Mouse (Mus musculus) hindbrain, embryonic 10.5 days (tissue): ENCODE results near the gene Lrrc1. TPM values are rescaled to one million over a fixed set of nuclear protein-coding genes. Genes with fewer than 3 reads are reported as not detected.

Experiments used
- DNase-seq: peaks from one replicate; pipeline ENCODE4 v3.0.0-alpha.2; 2017; ENCODE audit warnings: low spot score
- H3K27ac ChIP-seq: fragments of 300-500 bp; sonication (generic); 2 replicates; pipeline ENCODE4 v1.5.1; 2016; ENCODE audit warnings: mild to moderate bottlenecking, moderate library complexity
- H3K27me3 ChIP-seq: fragments of 300-500 bp; sonication (generic); 2 replicates; pipeline ENCODE4 v1.6.1; 2016; ENCODE audit warnings: mild to moderate bottlenecking; ENCODE audit not compliant: poor library complexity, insufficient read depth, severe bottlenecking
- H3K36me3 ChIP-seq: fragments of 300-500 bp; sonication (generic); 2 replicates; pipeline ENCODE4 v1.6.1; 2016; ENCODE audit warnings: mild to moderate bottlenecking, moderate library complexity
- H3K4me1 ChIP-seq: fragments of 300-500 bp; sonication (generic); replicated peaks from 2 replicates; pipeline ENCODE4 v1.6.1; 2016; ENCODE audit warnings: mild to moderate bottlenecking
- H3K4me3 ChIP-seq: fragments of 300-500 bp; sonication (generic); 2 replicates; pipeline ENCODE4 v1.5.1; 2016; ENCODE audit warnings: mild to moderate bottlenecking, moderate library complexity
- H3K9me3 ChIP-seq: fragments of 300-500 bp; sonication (generic); 2 replicates; pipeline ENCODE4 v1.6.1; 2016; ENCODE audit warnings: mild to moderate bottlenecking, moderate library complexity
- WGBS: fragments of 180-500 bp; shearing (Covaris S2); methylation state at CpG from one replicate; pipeline ENCODE4 v1.1.7; 2016; 5-methylcytosine and 5-hydroxymethylcytosine counted together
- polyA plus RNA-seq: library from polyadenylated mRNA; unstranded; fragments of >200 nt; fragmentation: Nextera tagmentation; extraction: Ambion mirVana; gene quantifications from 2 replicates; pipeline ENCODE4 v1.2.1, GENCODE M21; 2016

Lrrc1 gene
- polyA plus RNA-seq, 1 experiment from 2014 or later = 8.0 TPM

DNA sequence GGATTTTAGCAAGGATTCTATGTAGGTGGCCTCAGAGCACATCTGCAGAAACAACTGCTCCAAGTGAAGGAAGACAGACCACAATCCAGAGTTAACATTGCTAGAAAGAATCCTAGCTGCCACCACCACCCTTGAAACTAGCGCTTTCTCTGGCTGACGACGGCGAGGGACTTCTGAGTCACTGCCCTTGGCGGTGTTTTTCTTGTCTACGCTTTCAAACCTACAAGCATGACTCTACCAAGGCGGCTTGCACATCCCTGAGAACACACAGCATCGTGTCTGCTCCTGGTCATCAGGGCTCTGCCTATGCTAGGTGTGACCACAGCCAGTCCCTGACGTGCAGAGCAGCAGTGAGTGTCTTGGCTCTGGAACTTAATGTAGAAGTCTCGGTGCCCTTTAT, 59.9 kb downstream of the Lrrc1 start:
- no peaks in the 10 kb centered on the region for H3K36me3 ChIP-seq
- no peaks in the 10 kb centered on the region for H3K27me3 ChIP-seq
- H3K9me3 ChIP-seq = no peaks in the 10 kb centered on the region
- no peak overlapping the region for H3K27ac ChIP-seq
- H3K4me3 ChIP-seq = no peak overlapping the region
- no peak for DNase-seq
- H3K4me1 ChIP-seq = peaks cover 35% of the 10 kb centered on the region
- 92% methylated on average over 10 of the region's 10 CpGs for WGBS

DNA sequence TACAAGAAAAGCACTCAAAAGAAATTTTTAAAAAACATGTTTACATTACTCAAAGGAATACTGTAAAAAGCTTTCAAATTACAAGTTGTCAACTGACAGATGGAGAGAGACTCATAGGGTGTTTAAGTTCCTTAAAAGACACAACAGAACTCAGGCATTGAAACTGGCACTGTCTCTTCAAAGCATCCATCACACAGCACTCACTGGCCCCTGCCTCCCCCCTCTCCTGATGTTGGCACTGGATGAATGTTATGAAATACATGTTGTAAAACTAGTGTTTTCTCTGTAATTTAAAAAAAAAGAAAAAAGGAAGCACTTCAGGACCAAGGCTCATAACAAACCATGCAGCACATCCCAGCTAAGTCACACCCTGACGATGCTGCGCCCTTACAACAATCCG, 61.1 kb downstream of the Lrrc1 start:
- 96% methylated on average over 3 of the region's 3 CpGs for WGBS
- no peaks in the 10 kb centered on the region for H3K36me3 ChIP-seq
- H3K4me3 ChIP-seq = no peak overlapping the region
- H3K27me3 ChIP-seq = no peaks in the 10 kb centered on the region
- no peak for DNase-seq
- H3K9me3 ChIP-seq = no peaks in the 10 kb centered on the region
- no peak overlapping the region for H3K27ac ChIP-seq
- peaks cover 47% of the 10 kb centered on the region for H3K4me1 ChIP-seq

DNA sequence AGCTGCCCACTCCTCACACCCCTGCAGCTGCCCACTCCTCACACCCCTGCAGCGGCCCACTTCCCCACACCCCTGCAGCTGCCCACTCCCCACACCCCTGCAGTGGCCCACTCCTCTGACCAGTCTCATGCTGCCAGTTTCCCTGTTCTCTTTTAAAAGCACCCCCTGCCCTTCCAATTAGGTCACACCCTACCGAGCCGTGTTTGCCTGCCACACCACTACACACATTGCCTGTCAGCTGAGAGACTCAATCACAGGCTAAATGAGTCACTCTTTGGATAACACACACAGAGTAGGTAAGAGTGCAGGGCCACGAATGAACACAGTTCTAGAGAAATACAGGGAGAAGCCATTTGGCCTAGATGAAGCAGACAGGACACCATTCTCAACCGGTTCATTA, 62.4 kb downstream of the Lrrc1 start:
- H3K4me3 ChIP-seq = no peak overlapping the region
- no peaks in the 10 kb centered on the region for H3K36me3 ChIP-seq
- no peak for DNase-seq
- H3K27me3 ChIP-seq = no peaks in the 10 kb centered on the region
- H3K27ac ChIP-seq = no peak overlapping the region
- WGBS = 71% methylated on average over 5 of the region's 5 CpGs
- H3K9me3 ChIP-seq = no peaks in the 10 kb centered on the region
- peaks cover 60% of the 10 kb centered on the region for H3K4me1 ChIP-seq

DNA sequence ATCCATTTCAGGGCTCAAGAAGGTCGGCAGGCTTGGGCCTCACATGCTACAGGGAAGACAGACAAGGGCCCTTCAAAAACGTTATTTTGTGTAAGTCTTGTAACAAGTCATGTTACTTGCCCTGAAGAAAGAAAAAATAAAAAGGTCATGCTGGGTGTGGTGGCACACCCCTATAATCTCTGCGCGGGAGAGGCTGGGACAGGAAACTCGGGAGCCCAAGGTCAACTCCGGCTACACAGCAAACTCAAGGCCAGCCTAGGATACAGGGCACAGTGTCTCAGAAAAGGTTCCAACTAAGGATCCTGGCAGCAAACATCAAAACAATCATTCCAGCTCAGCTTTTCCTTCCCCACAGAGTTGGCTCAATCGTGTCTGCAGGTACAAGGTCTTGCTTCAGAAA, 63.3 kb downstream of the Lrrc1 start:
- Histone ChIP-seq H3K27me3 (no peaks in the 10 kb centered on the region), H3K27ac (peak overlapping the region; percentile 35; the same call in 1 of the 2 replicates), H3K4me3 (no peak overlapping the region), H3K4me1 (peaks cover 69% of the 10 kb centered on the region), H3K36me3 (no peaks in the 10 kb centered on the region), H3K9me3 (no peaks in the 10 kb centered on the region)
- 70% methylated on average over 7 of the region's 7 CpGs for WGBS
- no peak for DNase-seq

DNA sequence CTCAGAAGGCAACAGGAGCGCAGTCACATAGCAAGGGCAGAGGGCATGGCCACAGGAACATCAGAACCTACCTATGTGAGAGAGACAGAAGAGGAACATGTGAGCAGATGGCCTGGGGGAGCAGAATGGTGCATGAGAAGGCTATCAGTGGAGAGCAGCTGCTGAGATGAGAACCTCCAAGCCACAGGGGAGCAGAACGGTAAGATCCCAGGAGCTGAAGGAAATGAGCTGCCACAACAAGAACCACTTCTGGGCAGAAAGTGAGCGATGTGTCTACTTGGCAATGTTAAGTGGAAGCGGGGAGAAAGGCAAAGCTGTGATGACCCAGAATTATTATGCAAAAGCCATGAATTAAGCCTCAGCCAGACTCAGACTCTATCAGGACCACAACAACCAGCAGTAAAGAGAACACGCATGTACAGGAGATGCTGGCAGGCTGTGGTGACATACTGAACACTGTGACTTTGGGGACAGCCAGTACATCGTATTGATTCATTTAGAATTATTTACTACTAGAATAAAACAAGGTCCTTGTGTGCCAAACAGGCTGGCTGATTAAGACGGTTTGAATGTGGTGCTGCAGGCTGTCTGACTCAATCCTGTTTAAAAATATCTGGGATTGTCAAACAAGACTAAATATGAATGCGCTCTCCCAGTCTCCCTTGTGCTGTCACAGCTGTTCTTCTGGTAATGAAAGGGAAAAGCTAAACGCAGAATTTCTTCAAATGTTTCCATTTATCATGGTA, 63.9 kb downstream of the Lrrc1 start:
- peaks cover 66% of the 10 kb centered on the region for H3K4me1 ChIP-seq
- DNase-seq = no peak
- H3K4me3 ChIP-seq = no peak overlapping the region
- no peaks in the 10 kb centered on the region for H3K36me3 ChIP-seq
- H3K27me3 ChIP-seq = no peaks in the 10 kb centered on the region
- no peaks in the 10 kb centered on the region for H3K9me3 ChIP-seq
- peak overlapping the region; percentile 46 for H3K27ac ChIP-seq
- 81% methylated on average over 9 of the region's 9 CpGs for WGBS

DNA sequence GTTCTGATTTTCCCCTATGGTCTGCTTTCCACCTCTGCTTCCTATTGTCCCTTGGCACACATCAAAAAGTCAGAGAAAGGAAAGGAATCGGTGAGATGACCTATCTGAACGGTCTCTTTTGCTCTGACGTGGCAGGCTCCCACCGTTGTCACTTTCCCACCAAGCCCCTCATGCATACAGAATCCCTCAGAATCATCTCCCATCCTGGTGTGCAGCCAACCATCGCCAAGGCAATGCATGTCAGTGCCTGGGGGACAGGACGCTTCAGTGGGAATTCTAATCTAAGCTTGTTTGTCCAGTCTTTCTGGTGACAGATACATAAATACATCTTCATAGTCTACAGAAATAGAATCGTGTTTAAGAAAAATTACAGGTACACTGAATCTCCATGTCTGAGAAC, 64.7 kb downstream of the Lrrc1 start:
- Histone ChIP-seq H3K27me3 (no peaks in the 10 kb centered on the region), H3K36me3 (no peaks in the 10 kb centered on the region), H3K4me1 (peaks cover 66% of the 10 kb centered on the region), H3K4me3 (no peak overlapping the region), H3K9me3 (no peaks in the 10 kb centered on the region), H3K27ac (peak overlapping the region; percentile 50; the same call in 1 of the 2 replicates)
- no peak for DNase-seq
- 50% methylated on average over 7 of the region's 7 CpGs for WGBS

DNA sequence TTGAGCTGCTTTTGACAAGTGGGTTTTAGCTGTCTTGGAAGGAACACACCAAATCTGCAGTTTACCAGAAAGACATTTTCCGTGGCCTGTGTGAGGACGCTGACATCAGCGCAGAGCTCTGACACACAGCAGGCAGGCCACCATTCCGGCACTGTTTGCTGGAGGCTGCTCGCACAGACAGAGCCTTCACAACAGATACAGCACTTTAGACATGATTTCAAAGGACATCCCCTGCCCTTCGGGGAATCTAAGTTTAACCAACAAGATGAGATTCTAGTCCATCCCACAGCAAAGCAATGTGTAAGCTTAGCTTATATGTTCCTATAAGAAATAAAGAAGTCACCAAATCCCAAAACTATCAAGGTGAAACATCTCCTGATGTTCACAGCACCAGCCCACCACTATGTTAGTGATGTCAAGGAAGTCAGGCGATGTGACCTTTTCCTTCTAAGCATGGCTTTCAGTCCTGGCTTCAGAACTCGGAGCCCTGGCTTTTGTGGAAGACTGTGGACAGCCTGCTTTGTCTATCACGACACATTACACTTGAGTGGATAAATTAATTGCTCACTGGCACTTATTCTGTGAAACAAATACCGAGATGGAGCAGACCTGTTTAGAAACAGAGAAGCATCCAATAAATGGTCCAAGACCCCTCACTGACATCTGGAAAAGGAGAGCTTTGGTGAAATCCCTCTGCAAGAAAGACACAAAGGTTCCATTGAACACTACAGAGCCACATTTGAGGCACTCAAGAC, 66.3 kb downstream of the Lrrc1 start:
- peaks cover 66% of the 10 kb centered on the region for H3K4me1 ChIP-seq
- DNase-seq = no peak
- 56% methylated on average over 10 of the region's 10 CpGs for WGBS
- no peaks in the 10 kb centered on the region for H3K27me3 ChIP-seq
- no peaks in the 10 kb centered on the region for H3K36me3 ChIP-seq
- H3K9me3 ChIP-seq = no peaks in the 10 kb centered on the region
- peak overlapping the region; percentile 45 for H3K27ac ChIP-seq
- no peak overlapping the region for H3K4me3 ChIP-seq

DNA sequence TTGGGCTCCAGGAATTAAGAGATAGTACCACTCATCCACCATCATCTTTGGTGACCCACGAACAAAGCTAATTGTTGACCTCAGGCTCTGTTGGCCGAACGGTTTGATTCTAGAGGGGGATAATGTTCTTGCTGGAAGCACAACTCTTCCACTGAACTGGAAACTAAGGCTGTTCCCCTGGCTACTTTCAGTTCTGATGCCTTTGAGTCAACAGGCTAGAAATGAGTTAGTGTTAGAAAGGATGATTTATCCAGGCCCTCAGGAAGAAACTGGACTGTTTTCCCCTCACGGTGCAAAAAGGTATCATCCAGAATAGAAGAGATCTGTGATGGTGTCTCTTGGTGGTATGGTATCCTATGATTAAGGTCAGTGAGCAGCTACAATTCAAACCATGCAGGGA, 70.1 kb downstream of the Lrrc1 start:
- no peak overlapping the region for H3K27ac ChIP-seq
- 85% methylated on average over 4 of the region's 4 CpGs for WGBS
- no peaks in the 10 kb centered on the region for H3K36me3 ChIP-seq
- H3K9me3 ChIP-seq = no peaks in the 10 kb centered on the region
- H3K27me3 ChIP-seq = no peaks in the 10 kb centered on the region
- DNase-seq = no peak
- H3K4me3 ChIP-seq = no peak overlapping the region
- peaks cover 40% of the 10 kb centered on the region for H3K4me1 ChIP-seq

DNA sequence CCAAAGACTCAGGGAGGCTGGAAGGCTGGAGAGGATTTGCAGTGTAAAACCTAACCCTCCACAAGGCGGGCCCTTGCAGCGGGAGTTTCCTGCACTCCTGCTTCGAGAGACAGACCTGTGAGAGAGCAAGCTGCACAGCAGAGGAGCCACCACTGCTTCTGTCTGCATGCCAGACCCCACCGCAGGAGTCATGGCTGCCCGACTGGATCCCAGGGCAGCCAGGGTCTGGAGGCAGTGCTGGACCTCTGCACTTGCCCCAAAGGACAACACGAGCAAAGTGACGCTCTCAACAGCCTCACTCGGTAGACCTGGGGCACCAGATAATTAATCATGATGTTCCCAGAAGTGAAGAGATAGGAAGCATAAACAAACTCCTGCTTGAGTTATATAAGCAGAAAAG, 72.1 kb downstream of the Lrrc1 start:
- Histone ChIP-seq H3K4me1 (peaks cover 20% of the 10 kb centered on the region), H3K4me3 (no peak overlapping the region), H3K36me3 (peaks cover 13% of the 10 kb centered on the region), H3K27me3 (no peaks in the 10 kb centered on the region), H3K27ac (no peak overlapping the region), H3K9me3 (no peaks in the 10 kb centered on the region)
- 78% methylated on average over 8 of the region's 8 CpGs for WGBS
- no peak for DNase-seq

DNA sequence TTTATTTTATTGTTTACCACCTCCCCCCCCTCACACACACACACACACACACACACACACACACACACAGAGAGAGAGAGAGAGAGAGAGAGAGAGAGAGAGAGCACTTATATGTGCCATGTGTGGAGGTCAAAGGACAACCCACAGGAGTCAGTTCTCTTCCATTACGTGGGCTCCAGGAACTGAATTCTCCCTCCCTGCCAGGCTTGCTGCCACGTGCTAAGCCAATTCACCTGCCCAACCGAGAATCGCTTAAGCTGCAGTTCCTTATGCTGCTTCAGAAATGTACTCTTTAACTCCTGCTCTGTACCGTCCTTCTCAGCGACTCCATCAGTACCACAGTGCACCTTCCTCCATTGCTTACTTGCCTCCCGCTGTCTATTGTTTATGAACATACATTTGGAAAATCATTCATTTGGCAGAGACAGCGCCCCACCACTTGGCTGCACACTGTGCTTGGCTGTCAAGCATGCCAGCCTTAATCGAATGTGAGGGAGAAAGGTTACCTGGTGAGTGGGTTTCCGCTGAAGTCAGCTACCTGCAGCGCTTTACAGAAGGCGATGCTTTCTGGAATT, 72.9 kb downstream of the Lrrc1 start:
- Histone ChIP-seq H3K9me3 (no peaks in the 10 kb centered on the region), H3K4me3 (no peak overlapping the region), H3K27me3 (no peaks in the 10 kb centered on the region), H3K36me3 (peaks cover 14% of the 10 kb centered on the region), H3K4me1 (peaks cover 12% of the 10 kb centered on the region), H3K27ac (no peak overlapping the region)
- DNase-seq = no peak
- 89% methylated on average over 12 of the region's 12 CpGs for WGBS

DNA sequence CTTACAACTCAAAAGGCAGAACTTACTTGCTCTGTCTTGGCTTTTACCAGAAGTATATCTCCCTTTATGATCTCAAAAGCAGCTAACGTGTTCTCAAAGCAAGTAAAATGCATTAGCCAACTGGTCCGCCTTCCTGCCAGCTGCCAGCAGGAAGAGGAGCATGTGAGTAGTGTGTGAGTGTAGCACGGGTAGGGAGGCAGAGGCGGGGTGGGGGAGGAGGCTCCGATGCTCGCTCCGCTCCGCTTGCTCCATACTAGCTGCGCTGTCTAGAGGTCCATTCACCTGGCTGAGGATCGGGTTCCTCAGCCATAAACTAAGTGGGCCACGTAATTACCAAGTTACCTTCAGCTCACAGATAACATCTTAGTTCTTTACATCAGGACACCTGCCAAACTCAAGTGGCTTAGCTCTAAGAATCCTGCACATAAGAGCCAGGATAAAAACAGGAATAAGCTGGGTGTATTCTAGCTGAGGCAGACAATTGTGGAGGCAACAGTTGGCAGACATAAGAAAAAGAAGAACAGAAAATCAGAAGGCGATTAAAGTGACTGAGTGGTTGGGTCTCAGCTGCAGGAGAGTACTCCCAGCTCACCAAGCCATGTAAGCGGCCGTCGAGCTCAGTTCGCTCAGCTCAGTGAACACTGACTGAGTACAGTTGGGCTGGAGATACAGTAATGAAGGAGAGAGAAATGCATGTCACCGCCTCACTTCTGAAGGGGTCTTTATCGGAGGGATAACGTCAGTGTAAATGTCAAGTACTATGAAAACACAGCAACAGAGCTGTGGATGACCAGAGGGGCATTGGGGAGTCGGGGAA, 74.7 kb downstream of the Lrrc1 start:
- no peak overlapping the region for H3K27ac ChIP-seq
- 83% methylated on average over 20 of the region's 20 CpGs for WGBS
- H3K36me3 ChIP-seq = peaks cover 14% of the 10 kb centered on the region
- no peaks in the 10 kb centered on the region for H3K27me3 ChIP-seq
- no peak for DNase-seq
- H3K4me3 ChIP-seq = no peak overlapping the region
- H3K4me1 ChIP-seq = peaks cover 10% of the 10 kb centered on the region
- no peaks in the 10 kb centered on the region for H3K9me3 ChIP-seq

DNA sequence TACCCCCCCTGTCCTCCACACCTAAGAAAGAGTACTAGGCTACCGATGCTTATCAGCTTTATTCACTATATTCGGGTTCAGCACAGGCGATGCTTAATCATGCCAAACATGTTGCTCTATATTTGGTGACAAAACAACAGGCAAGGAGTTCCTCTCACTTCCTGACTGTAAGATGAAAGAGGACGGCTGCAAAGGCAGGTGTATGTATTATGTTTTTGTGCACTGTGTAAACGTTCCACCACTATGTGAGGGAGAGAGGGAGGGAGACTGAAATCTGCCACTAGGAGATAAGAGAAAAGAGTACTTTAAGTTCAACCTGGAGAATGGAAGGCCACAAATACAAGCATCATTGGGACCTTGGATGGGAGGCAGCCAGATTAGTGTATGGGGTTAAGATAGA, 77.7 kb downstream of the Lrrc1 start:
- DNase-seq = no peak
- no peak overlapping the region for H3K4me3 ChIP-seq
- no peaks in the 10 kb centered on the region for H3K9me3 ChIP-seq
- 85% methylated on average over 5 of the region's 5 CpGs for WGBS
- H3K36me3 ChIP-seq = peaks cover 14% of the 10 kb centered on the region
- no peaks in the 10 kb centered on the region for H3K27me3 ChIP-seq
- peaks cover 20% of the 10 kb centered on the region for H3K4me1 ChIP-seq
- no peak overlapping the region for H3K27ac ChIP-seq
